Mouse (Mus musculus): ENCODE data around the gene E2f8. TPM values are rescaled to one million over a fixed set of nuclear protein-coding genes. Genes with fewer than 3 reads are reported as not detected.

The E2f8 gene
- total RNA-seq (2021) = 10 to 100 TPM; 11.7 to 12.8 TPM
- long read RNA-seq, experiment 1, partial matches to known transcripts = 1 of 8 reads
- long read RNA-seq, experiment 1, other reads (novel, unspliced or antisense) = 1 of 8 reads
- long read RNA-seq, experiment 2, transcript E2f8-201 (13 exons, 3,691 nt) = major isoform, 8 of 17 reads
- long read RNA-seq, experiment 2, partial matches to known transcripts = 3 of 17 reads
- long read RNA-seq, experiment 2, other reads (novel, unspliced or antisense) = 4 of 17 reads

GRCm38 (mm10) chr7:48881486-48881885, at the start of gene E2f8:
Gene E2f8, minus strand, starts transcription at chr7:48881596.
- peak; percentile 77 to 85 for DNase-seq (ENCODE audit: low spot score in 2 of 2)

GRCm38 (mm10) chr7:48930399-48930798, 49.0 kb upstream of the E2f8 start:
- DNase-seq (ENCODE audit: low spot score in 2 of 2) = no peak

GRCm38 (mm10) chr7:48928364-48928763, 47.0 kb upstream of the E2f8 start:
- peak; percentile 35 to 59 for DNase-seq (ENCODE audit: low spot score in 2 of 2)

- DNase-seq (ENCODE audit: low spot score in 2 of 2) = no peak
These were observed 43.8 kb upstream of the E2f8 start for GRCm38 (mm10) chr7:48925214-48925613.

- DNase-seq (ENCODE audit: low spot score in 2 of 2) = no peak
These were observed 42.2 kb upstream of the E2f8 start for GRCm38 (mm10) chr7:48923620-48924019.

GRCm38 (mm10) chr7:48918389-48918788, 37.0 kb upstream of the E2f8 start:
- no peak for DNase-seq (ENCODE audit: low spot score in 2 of 2)

GRCm38 (mm10) chr7:48917988-48918387, 36.6 kb upstream of the E2f8 start:
- DNase-seq (ENCODE audit: low spot score in 2 of 2) = no peak

GRCm38 (mm10) chr7:48917463-48917862, 36.1 kb upstream of the E2f8 start:
- DNase-seq (ENCODE audit: low spot score in 2 of 2) = no peak

GRCm38 (mm10) chr7:48914630-48915506, 33.5 kb upstream of the E2f8 start:
- DNase-seq (ENCODE audit: low spot score in 2 of 2) = no peak

- no peak for DNase-seq (ENCODE audit: low spot score in 2 of 2)
These were observed 29.8 kb upstream of the E2f8 start for GRCm38 (mm10) chr7:48911146-48911545.

GRCm38 (mm10) chr7:48910282-48910681, 28.9 kb upstream of the E2f8 start:
- DNase-seq (ENCODE audit: low spot score in 2 of 2) = no peak

GRCm38 (mm10) chr7:48909342-48909671, 27.9 kb upstream of the E2f8 start:
- no peak for DNase-seq (ENCODE audit: low spot score in 2 of 2)

GRCm38 (mm10) chr7:48908521-48909341, 27.3 kb upstream of the E2f8 start, which contains the start of gene Nav2:
Gene Nav2, plus strand, starts transcription at chr7:48908716.
- DNase-seq (ENCODE audit: low spot score in 2 of 2) = no peak

- DNase-seq (ENCODE audit: low spot score in 2 of 2) = no peak
These were observed 21.1 kb upstream of the E2f8 start for GRCm38 (mm10) chr7:48902454-48902853.

GRCm38 (mm10) chr7:48900408-48901167, 19.2 kb upstream of the E2f8 start:
- DNase-seq (ENCODE audit: low spot score in 2 of 2) = no peak

GRCm38 (mm10) chr7:48898416-48898815, 17.0 kb upstream of the E2f8 start:
- DNase-seq (ENCODE audit: low spot score in 2 of 2) = no peak

- no peak for DNase-seq (ENCODE audit: low spot score in 2 of 2)
These were observed 16.3 kb upstream of the E2f8 start for GRCm38 (mm10) chr7:48897539-48898163.

GRCm38 (mm10) chr7:48896051-48896450, 14.7 kb upstream of the E2f8 start:
- no peak for DNase-seq (ENCODE audit: low spot score in 2 of 2)

- DNase-seq (ENCODE audit: low spot score in 2 of 2) = no peak
These were observed 14.1 kb upstream of the E2f8 start for GRCm38 (mm10) chr7:48895475-48895874.

GRCm38 (mm10) chr7:48894763-48895162, 13.4 kb upstream of the E2f8 start:
- DNase-seq (ENCODE audit: low spot score in 2 of 2) = no peak
